Mouse (Mus musculus) embryonic facial prominence, embryonic 14.5 days (tissue): ENCODE measurements around the gene Slc39a10. TPM values are rescaled to one million over a fixed set of nuclear protein-coding genes. Genes with fewer than 3 reads are reported as not detected.
A peak's percentile ranks its signal among the peaks of the same experiment; 100 is the strongest.

Source experiments
- ATAC-seq: fragments of 200-750 bp; cut with Nextera tagmentation; 2 replicates; pipeline ENCODE4 v1.8.0; 2017; ENCODE audit warnings: low read depth, moderate number of reproducible peaks, moderate TSS enrichment
- DNase-seq: peaks from one replicate; pipeline ENCODE4 v3.0.0-alpha.2; 2015; ENCODE audit warnings: low spot score
- H3K27ac ChIP-seq: fragments of 300-500 bp; sonication (generic); replicated peaks from 2 replicates; pipeline ENCODE4 v1.5.1; 2014; ENCODE audit warnings: low read depth, mild to moderate bottlenecking, low read length, moderate library complexity
- H3K27me3 ChIP-seq: fragments of 300-500 bp; sonication (generic); replicated peaks from 2 replicates; pipeline ENCODE4 v1.6.1; 2014; ENCODE audit warnings: low read length; ENCODE audit not compliant: control insufficient read depth, insufficient read depth
- H3K36me3 ChIP-seq: fragments of 300-500 bp; sonication (generic); 2 replicates; pipeline ENCODE4 v1.6.1; 2014; ENCODE audit warnings: low read length, mixed read lengths; ENCODE audit not compliant: control insufficient read depth, insufficient read depth
- H3K4me1 ChIP-seq: fragments of 300-500 bp; sonication (generic); 2 replicates; pipeline ENCODE4 v1.6.1; 2014; ENCODE audit warnings: antibody characterized with exemption, low read length; ENCODE audit not compliant: control insufficient read depth, insufficient read depth
- H3K4me2 ChIP-seq: fragments of 300-500 bp; sonication (generic); 2 replicates; pipeline ENCODE4 v1.6.1; 2014; ENCODE audit warnings: low read depth, mild to moderate bottlenecking, low read length, moderate library complexity, mixed read lengths
- H3K4me3 ChIP-seq: fragments of 300-500 bp; sonication (generic); 2 replicates; pipeline ENCODE4 v1.5.1; 2014; ENCODE audit warnings: low read depth, mild to moderate bottlenecking, low read length
- H3K9ac ChIP-seq: fragments of 300-500 bp; sonication (generic); 2 replicates; pipeline ENCODE4 v1.6.1; 2014; ENCODE audit warnings: low read depth, mild to moderate bottlenecking, low read length, moderate library complexity, mixed read lengths
- H3K9me3 ChIP-seq: fragments of 300-500 bp; sonication (generic); 2 replicates; pipeline ENCODE4 v1.6.1; 2016; ENCODE audit warnings: low read length; ENCODE audit not compliant: control insufficient read depth
- WGBS: fragments of 180-500 bp; shearing (Covaris S2); extraction: QIAGEN DNeasy Blood & Tissue Kit; methylation state at CpG from one replicate; pipeline ENCODE4 v1.1.7; 2014; 5-methylcytosine and 5-hydroxymethylcytosine counted together
- polyA plus RNA-seq: library from polyadenylated mRNA; unstranded; fragments of >200 nt; fragmentation: Nextera tagmentation; extraction: Ambion mirVana; gene quantifications from 2 replicates; pipeline ENCODE4 v1.2.1, GENCODE M21; 2014

The Slc39a10 gene
- polyA plus RNA-seq, 1 experiment from 2014 or later = 49.9 TPM

DNA sequence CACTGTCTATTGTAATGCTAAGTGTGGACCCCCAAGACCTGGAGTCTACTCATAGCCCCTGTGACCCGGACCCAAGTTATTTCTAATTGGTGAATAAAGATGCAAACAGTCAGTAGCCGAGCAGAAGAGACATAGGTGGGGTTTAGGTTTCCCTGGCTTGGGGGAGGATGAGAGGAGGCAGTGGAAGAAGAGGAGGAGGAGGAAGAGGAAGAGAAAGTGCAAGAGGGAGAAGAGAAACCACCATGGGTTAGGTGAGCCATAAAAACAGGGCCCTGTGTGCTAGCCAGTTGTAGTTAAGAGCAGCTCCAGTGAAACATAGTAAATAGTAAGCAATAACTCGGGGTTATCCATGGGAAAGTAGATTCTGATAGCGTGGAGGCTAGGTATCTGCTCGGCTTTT, 34.1 kb downstream of the Slc39a10 start:
- no peak overlapping the region for H3K4me3 ChIP-seq
- no peak overlapping the region for H3K27ac ChIP-seq
- no peaks in the 10 kb centered on the region for H3K9me3 ChIP-seq
- no peak overlapping the region for H3K4me2 ChIP-seq
- H3K27me3 ChIP-seq = no peaks in the 10 kb centered on the region
- 79% methylated on average over 5 of the region's 5 CpGs for WGBS
- no peaks in the 10 kb centered on the region for H3K36me3 ChIP-seq
- no peak overlapping the region for H3K9ac ChIP-seq
- ATAC-seq = no peak
- peaks cover 7% of the 10 kb centered on the region; the same call in 1 of the 2 replicates for H3K4me1 ChIP-seq
- no peak for DNase-seq

DNA sequence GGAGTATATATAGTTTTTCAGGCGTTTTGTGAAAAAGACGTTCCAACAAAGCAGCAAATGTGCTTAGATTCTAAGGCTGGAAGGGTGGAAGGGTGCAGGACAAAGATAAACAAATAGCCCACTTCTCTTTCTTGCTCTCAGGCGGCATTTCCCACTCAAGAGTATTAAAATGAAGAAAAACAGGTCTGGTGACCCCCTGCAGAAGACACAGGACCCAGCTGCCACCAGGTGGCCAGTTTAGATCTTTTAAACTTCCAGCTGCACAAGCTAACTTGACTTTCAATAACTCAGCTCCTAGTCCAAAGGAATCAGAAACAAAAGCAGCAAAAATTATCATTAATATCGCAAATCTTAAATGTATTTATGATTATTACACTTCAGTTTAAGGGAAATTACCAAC, 36.2 kb downstream of the Slc39a10 start:
- no peaks in the 10 kb centered on the region for H3K36me3 ChIP-seq
- H3K4me1 ChIP-seq = peaks cover 10% of the 10 kb centered on the region
- no peak overlapping the region for H3K4me3 ChIP-seq
- no peak for DNase-seq
- H3K9ac ChIP-seq = no peak overlapping the region
- ATAC-seq = no peak
- no peak overlapping the region for H3K4me2 ChIP-seq
- H3K9me3 ChIP-seq = no peaks in the 10 kb centered on the region
- no peaks in the 10 kb centered on the region for H3K27me3 ChIP-seq
- no peak overlapping the region for H3K27ac ChIP-seq
- 48% methylated on average over 4 of the region's 4 CpGs for WGBS

DNA sequence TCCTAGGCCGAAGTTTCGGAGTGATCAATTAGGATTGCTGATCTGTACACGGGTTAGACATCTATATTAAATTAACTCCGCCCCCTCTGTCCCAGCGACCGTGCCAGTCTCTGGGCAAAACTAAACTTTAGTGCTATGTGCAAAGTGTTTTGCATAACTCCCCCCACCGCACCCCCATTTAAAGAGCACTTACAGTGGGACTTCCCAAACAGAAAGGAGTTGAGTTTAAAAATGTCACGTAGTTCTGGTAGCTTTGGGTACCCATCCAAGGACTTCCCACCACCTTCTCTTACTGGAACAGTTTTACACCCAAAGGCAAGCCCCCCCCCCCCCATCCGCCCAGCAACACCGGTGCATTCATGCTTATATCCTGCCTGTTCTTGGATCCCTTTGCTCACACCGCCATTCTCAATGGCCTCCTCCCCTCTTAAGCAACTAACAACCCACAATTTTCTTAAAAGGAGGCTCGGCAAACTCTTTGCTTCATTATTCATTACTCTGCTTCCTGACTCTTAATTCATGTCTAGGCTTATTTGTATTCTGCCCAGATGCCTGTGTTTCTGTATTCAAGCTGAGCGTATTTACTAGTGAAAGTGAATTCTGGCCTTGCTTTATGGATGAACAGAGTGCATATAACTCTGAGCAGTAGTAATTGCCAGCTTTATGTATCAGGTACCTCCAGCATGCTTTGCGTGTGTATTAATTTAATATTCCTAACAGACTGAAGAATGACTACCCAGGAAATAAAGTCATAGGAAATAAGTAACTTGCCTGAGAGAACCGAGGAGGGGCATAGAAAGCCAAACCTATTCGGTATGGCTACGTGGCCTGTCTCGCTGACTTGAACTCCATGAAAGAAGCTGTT, 38.4 kb downstream of the Slc39a10 start:
- Histone ChIP-seq H3K9me3 (no peaks in the 10 kb centered on the region), H3K36me3 (no peaks in the 10 kb centered on the region), H3K27ac (peak overlapping the region; percentile 100), H3K4me1 (peaks cover 23% of the 10 kb centered on the region), H3K27me3 (no peaks in the 10 kb centered on the region), H3K9ac (peak overlapping the region; percentile 100), H3K4me2 (peak overlapping the region; percentile 58), H3K4me3 (peak overlapping the region; percentile 97)
- DNase-seq = no peak
- peak; percentile 35; the same call in 1 of the 2 replicates for ATAC-seq
- 26% methylated on average over 18 of the region's 18 CpGs for WGBS

DNA sequence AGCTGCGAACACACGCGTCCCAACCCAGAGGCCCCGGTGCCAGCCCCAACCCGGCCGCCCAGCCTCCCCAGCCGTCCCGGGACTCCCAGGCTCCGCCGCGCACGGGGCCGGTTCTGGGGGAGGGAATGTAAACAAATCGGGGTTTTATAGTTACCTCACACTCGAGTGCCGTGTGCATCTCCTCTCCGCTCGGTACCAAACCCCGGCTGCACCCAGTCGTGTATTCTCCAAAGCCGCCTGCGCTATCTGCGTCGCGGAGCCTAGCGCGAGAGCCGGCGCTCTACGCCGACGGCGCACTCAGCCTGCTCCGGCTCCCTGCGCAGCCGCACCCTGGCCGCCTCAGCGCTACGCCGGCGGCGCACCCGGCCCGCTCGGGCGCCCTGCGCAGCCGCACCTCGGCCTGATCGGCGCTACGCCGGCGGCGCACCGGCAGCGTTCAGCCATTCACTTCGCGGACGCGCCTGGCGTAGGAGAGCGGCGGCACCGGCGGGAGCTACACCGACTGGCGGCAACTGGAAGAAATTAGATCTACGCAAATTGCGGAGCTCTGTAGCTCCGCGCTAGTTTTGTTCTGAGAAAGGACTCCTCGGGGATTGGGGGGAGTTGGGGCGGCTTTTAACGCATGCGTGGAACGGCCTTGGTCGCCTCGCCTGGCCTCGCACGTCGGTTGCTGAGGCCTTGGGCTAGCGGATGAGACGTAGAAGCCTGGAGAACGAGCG, 39.2 kb downstream of the Slc39a10 start:
- Histone ChIP-seq H3K9me3 (no peaks in the 10 kb centered on the region), H3K4me2 (peak overlapping the region; percentile 64), H3K36me3 (no peaks in the 10 kb centered on the region), H3K27ac (peak overlapping the region; percentile 100), H3K4me3 (peak overlapping the region; percentile 97), H3K4me1 (peaks cover 23% of the 10 kb centered on the region), H3K9ac (peak overlapping the region; percentile 100), H3K27me3 (no peaks in the 10 kb centered on the region)
- DNase-seq (peak; percentile 98), ATAC-seq (peak; percentile 95)
- under 1% methylated on average over 60 of the region's 86 CpGs for WGBS

DNA sequence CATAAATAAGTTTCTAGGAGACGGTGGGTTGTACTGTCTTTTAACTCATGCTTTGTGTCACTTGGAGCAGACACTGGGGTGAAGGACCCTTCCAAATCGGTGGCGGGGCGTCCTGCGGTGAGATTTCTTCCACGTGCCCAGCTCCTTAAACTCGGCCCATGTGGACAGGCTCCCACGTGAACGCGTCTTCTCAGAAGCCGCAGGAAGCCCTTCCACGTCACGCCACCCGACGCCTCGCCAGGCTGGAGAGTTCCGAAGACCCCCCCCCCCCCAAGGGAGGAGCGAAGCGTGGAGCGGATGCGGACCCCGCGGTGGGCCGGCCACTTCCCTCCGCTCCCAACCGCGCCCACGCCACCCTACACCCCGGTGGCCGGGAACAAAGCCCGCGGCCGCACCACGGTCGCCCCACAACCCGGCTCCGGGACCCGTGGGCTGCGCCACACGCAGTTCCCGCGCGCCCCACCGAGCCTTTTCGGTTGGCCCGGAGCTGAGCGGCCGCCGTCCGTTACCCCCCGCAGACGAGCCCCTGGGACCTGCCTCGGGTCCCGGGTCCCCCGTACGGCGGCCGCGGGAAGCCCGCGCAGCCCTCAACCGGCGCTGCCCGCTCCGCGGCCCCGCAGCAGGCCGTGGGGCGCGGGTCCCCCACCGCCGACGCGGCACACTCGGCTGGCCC, 39.9 kb downstream of the Slc39a10 start:
- H3K27ac ChIP-seq = peak overlapping the region; percentile 100
- H3K9me3 ChIP-seq = no peaks in the 10 kb centered on the region
- H3K9ac ChIP-seq = peak overlapping the region; percentile 100
- no peaks in the 10 kb centered on the region for H3K36me3 ChIP-seq
- ATAC-seq (peak; percentile 26), DNase-seq (peak; percentile 93)
- H3K27me3 ChIP-seq = no peaks in the 10 kb centered on the region
- peaks cover 23% of the 10 kb centered on the region for H3K4me1 ChIP-seq
- under 1% methylated on average over 29 of the region's 75 CpGs for WGBS
- H3K4me2 ChIP-seq = peak overlapping the region; percentile 64
- peak overlapping the region; percentile 97 for H3K4me3 ChIP-seq

DNA sequence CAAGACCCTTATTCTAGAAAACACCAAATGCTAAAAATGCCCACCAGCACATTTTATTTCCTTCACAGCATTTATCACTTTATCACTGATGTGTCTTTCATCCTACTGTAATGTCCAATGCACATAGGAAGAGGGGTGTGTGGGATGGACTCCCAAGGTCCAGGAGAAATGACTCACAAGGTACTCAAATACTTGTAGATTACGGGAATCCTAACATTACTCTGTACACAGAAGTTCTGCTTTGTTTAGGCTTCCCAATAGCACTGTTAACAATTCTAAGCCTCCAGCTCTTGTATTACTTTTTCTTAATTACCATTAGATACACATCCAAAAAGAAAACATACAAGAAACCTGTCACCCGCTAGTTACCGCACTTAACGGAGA, 40.4 kb downstream of the Slc39a10 start:
- H3K4me3 ChIP-seq = peak overlapping the region; percentile 97
- peak overlapping the region; percentile 100 for H3K27ac ChIP-seq
- peak overlapping the region; percentile 100 for H3K9ac ChIP-seq
- peak overlapping the region; percentile 64 for H3K4me2 ChIP-seq
- H3K9me3 ChIP-seq = no peaks in the 10 kb centered on the region
- H3K36me3 ChIP-seq = no peaks in the 10 kb centered on the region
- peaks cover 23% of the 10 kb centered on the region for H3K4me1 ChIP-seq
- ATAC-seq = no peak
- 1% methylated on average over 4 of the region's 4 CpGs for WGBS
- no peaks in the 10 kb centered on the region for H3K27me3 ChIP-seq
- no peak for DNase-seq

DNA sequence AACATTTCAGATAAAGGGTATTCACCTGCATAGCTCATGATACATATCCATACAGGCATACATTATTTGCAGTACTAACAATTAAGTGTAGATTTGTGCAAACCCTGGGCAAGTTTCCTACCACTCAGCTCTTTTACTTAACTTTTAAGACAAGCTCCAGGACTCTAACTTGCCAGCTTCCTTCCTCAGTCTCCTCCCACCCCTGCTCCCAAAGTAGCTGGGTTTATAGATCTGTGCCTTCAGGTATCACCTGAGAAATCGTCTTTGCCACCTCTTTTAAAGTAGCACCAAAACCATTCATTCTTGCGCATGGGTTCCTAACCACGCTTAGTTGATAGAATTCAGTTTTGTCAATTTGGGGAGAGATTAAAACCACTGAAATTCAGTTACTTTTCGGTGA, 41.1 kb downstream of the Slc39a10 start:
- H3K4me3 ChIP-seq = peak overlapping the region; percentile 97
- DNase-seq (no peak), ATAC-seq (no peak)
- no peaks in the 10 kb centered on the region for H3K36me3 ChIP-seq
- H3K27ac ChIP-seq = peak overlapping the region; percentile 100; the same call in 1 of the 2 replicates
- no peaks in the 10 kb centered on the region for H3K27me3 ChIP-seq
- peak overlapping the region; percentile 64 for H3K4me2 ChIP-seq
- 53% methylated on average over 4 of the region's 4 CpGs for WGBS
- no peaks in the 10 kb centered on the region for H3K9me3 ChIP-seq
- H3K4me1 ChIP-seq = peaks cover 23% of the 10 kb centered on the region
- H3K9ac ChIP-seq = peak overlapping the region; percentile 100; the same call in 1 of the 2 replicates

DNA sequence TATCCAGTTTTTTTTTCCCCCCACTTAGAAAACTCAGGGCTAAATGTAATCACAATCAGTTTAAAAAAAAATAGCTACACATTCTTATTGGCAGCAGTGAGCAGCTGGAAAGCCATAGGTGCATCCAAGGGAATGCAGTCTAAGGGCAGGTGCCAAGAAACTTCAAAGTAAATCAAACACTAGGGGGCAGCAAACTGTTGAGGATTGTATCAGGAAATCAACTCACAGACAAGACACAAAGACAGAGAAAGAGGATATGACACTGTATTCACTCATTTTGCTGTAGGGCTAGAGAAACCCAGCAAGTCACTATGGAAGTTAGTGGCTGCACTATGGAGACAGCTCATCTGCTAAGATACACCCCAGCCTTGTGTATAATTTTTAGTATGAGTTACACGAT, 42.9 kb downstream of the Slc39a10 start:
- no peak for ATAC-seq
- Histone ChIP-seq H3K36me3 (no peaks in the 10 kb centered on the region), H3K4me1 (peaks cover 23% of the 10 kb centered on the region), H3K9ac (no peak overlapping the region), H3K27me3 (no peaks in the 10 kb centered on the region), H3K9me3 (no peaks in the 10 kb centered on the region), H3K4me2 (no peak overlapping the region), H3K4me3 (no peak overlapping the region), H3K27ac (peak overlapping the region; percentile 13; the same call in 1 of the 2 replicates)
- DNase-seq = peak; percentile 93
- 50% methylated on average over 1 of the region's 1 CpGs for WGBS
